Mouse (Mus musculus): ENCODE measurements around the gene Ccdc15.

DNA sequence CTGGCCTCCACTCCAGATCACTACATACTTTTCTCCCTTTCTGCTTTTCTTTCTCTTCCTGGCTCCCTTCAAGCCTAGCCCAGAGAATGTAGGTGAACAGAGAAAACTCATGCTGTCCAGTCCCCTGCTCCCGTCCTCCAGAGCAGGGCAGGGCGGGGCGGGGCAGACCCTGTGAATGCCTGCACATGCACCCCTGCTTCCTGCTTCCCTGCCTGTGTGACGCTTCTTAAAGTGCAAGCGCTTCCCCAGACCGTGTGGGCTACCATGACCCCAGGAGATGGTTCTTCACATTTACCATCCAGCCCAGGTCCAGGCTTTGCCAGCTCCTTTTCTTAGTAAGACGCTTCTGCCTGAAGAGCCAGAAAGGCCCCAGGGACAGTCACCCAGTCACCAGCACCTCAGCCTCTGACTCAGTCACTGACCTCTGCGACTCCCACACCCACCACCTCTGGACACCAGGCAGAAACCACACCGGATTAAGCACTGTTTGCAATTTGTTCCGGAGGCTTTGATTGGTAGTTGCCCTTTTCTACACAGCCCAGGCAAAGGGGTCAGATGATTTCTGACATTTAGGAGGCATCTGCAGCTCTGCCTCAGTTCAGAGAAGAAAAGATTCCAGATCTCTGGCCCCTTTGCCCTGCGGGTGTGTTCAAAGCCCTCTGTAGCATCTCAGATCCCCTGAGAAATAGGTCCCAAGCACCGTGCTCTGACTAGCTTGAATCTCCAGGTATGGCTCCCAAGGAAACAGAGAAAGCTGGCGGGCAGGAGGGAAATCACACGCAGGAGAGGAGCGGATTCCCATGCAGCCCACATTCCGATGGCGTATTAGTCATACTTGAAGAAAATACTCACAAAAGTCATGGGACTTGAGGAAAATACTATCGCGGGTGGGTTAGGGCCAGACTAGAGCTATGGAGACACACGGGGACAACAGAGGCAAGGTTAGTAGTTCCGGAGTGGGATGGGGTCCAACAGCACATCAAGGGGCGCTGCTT lies 115.7 kb downstream of the Ccdc15 start:
- no peak for TF ChIP-seq MAZ (IDR thresholded peaks at IDR 0.05; ENCODE audit: low read depth, low read length)
- no peak for TF ChIP-seq TAL1 (IDR thresholded peaks at IDR 0.05; ENCODE audit: low read length)
- TF ChIP-seq E2F4 (IDR thresholded peaks at IDR 0.05; ENCODE audit: borderline replicate concordance, low read depth, low read length): no peak
- no peak for TF ChIP-seq POLR2AphosphoS5 (IDR thresholded peaks at IDR 0.05; ENCODE audit: borderline replicate concordance, low read depth, low read length)
